Mouse (Mus musculus) spleen, adult 2 months (tissue): ENCODE measurements at regions not wholly inside any gene's neighbourhood (a gene's known extent, or its start where the extent isn't known, plus 50 kb on each side); places are given as distances from the start of the nearest gene placed in this dataset.

Experiments
- DNase-seq, 2 experiments: peaks; one replicate each; pipeline versions ENCODE4 v3.0.0 to v3.0.0-alpha.2; 2012 to 2021; ENCODE audit warnings: low spot score in 2 of 2, low read depth in 1 of 2
- H3K27ac ChIP-seq: fragments of 200-500 bp; 2 replicates; pipeline ENCODE4 v1.5.1; 2012; ENCODE audit warnings: low read length, inconsistent platforms; ENCODE audit not compliant: insufficient read depth
- H3K27me3 ChIP-seq: fragments of 200-500 bp; 2 replicates; pipeline ENCODE4 v1.6.1; 2012; ENCODE audit warnings: mild to moderate bottlenecking, moderate library complexity, low read length, inconsistent platforms; ENCODE audit not compliant: control insufficient read depth, insufficient read depth
- H3K36me3 ChIP-seq: fragments of 200-500 bp; 2 replicates; pipeline ENCODE4 v1.6.1; 2012; ENCODE audit warnings: mild to moderate bottlenecking, low read length, inconsistent platforms; ENCODE audit not compliant: control insufficient read depth, insufficient read depth
- H3K4me1 ChIP-seq: fragments of 200-500 bp; 2 replicates; pipeline ENCODE4 v1.6.1; 2011; ENCODE audit warnings: inconsistent platforms; ENCODE audit not compliant: control insufficient read depth, insufficient read depth, insufficient read length
- H3K4me3 ChIP-seq: fragments of 200-500 bp; 2 replicates; pipeline ENCODE4 v1.5.1; 2011; ENCODE audit warnings: mild to moderate bottlenecking, inconsistent platforms; ENCODE audit not compliant: insufficient read depth, insufficient read length; ENCODE audit errors: extremely low read depth
- CTCF ChIP-seq: fragments of 200-500 bp; IDR thresholded peaks from 2 replicates; pipeline ENCODE4 v1.5.1; 2011; ENCODE audit warnings: mild to moderate bottlenecking, inconsistent platforms; ENCODE audit not compliant: insufficient read depth, insufficient read length, insufficient replicate concordance; ENCODE audit errors: extremely low read depth
- POLR2A ChIP-seq: fragments of 200-500 bp; IDR thresholded peaks from 2 replicates; pipeline ENCODE4 v1.6.1; 2011; ENCODE audit warnings: low read depth, low read length, inconsistent platforms
- WGBS: fragments of 180-500 bp; shearing (Covaris S2); methylation state at CpG from one replicate; pipeline ENCODE4 v1.1.7; 2018; 5-methylcytosine and 5-hydroxymethylcytosine counted together

GRCm38 (mm10) chrX:159144674-159145073, 65.4 kb upstream of the Rps6ka3 start:
- no peaks in the 10 kb centered on the region for H3K27me3 ChIP-seq
- 59% methylated on average over 3 of the region's 3 CpGs for WGBS
- no peak overlapping the region for H3K4me3 ChIP-seq
- no peak for DNase-seq
- no peaks in the 10 kb centered on the region for H3K4me1 ChIP-seq
- TF ChIP-seq POLR2A (no peak), CTCF (no peak)
- no peak overlapping the region for H3K27ac ChIP-seq
- H3K36me3 ChIP-seq: no peaks in the 10 kb centered on the region

- Histone ChIP-seq H3K36me3 (no peaks in the 10 kb centered on the region), H3K4me3 (no peak overlapping the region), H3K27ac (no peak overlapping the region), H3K4me1 (no peaks in the 10 kb centered on the region), H3K27me3 (no peaks in the 10 kb centered on the region)
- WGBS: 55% methylated on average over 4 of the region's 4 CpGs
- TF ChIP-seq POLR2A (no peak), CTCF (no peak)
- no peak for DNase-seq
Observed at GRCm38 (mm10) chrX:159145212-159145611, 64.9 kb upstream of the Rps6ka3 start.

DNA sequence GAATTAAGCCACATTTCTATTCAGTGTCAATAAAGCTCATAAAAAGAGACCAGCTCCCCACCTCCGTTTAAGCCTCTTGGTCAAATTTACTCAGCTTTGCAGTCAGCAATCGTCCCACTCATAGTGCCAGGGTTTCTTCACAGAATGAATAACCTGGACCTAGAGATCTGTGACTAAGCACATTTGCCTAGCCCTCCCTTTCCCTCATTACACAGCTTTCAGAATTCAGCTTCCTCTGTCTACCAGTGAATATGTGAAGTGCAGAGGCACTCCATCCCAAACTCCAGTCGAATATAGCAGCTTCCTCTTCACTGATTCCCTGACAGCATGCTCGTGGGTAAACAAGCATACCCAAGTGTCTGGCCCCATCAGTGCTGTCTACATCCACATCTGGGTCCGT, 54.3 kb upstream of the Rps6ka3 start:
- TF ChIP-seq CTCF (no peak), POLR2A (no peak)
- H3K4me3 ChIP-seq: no peak overlapping the region
- no peak overlapping the region for H3K27ac ChIP-seq
- no peak for DNase-seq
- no peaks in the 10 kb centered on the region for H3K36me3 ChIP-seq
- no peaks in the 10 kb centered on the region for H3K4me1 ChIP-seq
- H3K27me3 ChIP-seq: no peaks in the 10 kb centered on the region
- 39% methylated on average over 5 of the region's 5 CpGs for WGBS

DNA sequence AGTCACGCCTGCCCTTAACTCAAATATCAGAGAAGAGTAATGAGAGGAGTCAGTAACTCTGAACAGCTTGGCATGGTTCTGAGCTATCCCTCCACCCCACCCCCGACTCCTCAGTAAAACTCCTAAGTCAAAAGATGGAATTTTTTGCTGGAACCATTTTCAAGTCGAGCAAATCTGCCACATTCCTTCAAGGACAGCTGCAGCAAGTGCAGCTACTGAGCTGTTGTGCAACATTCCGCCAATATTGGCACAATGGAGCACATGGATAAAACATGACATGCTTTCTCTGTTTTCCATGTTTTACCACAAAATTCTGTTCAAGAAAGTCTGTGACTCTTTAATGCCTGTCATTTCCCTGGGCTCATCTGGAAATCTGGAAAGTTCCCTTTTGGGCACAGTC, 53.1 kb upstream of the Rps6ka3 start:
- no peak overlapping the region for H3K4me3 ChIP-seq
- WGBS: 66% methylated on average over 4 of the region's 4 CpGs
- no peaks in the 10 kb centered on the region for H3K36me3 ChIP-seq
- no peak for DNase-seq
- H3K27me3 ChIP-seq: no peaks in the 10 kb centered on the region
- no peak overlapping the region for H3K27ac ChIP-seq
- H3K4me1 ChIP-seq: no peaks in the 10 kb centered on the region
- TF ChIP-seq CTCF (no peak), POLR2A (no peak)

GRCm38 (mm10) chrX:159159727-159160126, 50.4 kb upstream of the Rps6ka3 start:
- no peak overlapping the region for H3K4me3 ChIP-seq
- H3K36me3 ChIP-seq: no peaks in the 10 kb centered on the region
- no peaks in the 10 kb centered on the region for H3K4me1 ChIP-seq
- no peaks in the 10 kb centered on the region for H3K27me3 ChIP-seq
- WGBS: 82% methylated on average over 2 of the region's 2 CpGs
- H3K27ac ChIP-seq: no peak overlapping the region
- no peak for TF ChIP-seq CTCF
- no peak for TF ChIP-seq POLR2A
- no peak for DNase-seq
